Mouse (Mus musculus): Measurements from ENCODE around the gene Btbd35f12.
"Not testable (repeated sequence)": the region's sequence is repeated elsewhere in the genome, so short reads cannot be mapped to it uniquely, and the experiment has no call there.

Btbd35f12 gene

DNA sequence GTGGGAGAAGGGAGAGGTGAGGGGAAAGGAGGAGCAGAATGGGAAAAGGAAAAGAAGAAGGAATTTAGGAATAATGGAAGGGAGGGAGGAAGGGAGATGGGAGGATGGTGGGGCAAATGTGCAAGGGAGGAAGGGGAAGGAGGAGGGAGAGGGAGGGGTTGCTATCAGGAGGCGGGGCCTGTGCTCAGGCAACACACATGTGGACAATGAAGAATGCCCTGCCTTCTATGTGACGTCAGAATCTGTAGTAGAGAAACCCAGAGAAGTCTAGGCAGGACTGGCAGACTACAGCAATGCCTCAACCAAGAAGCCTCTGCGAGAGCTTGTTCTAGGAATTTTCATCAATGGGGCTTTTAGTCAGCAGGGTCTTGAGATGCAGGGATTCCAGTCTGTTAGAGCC is at the start of gene Btbd35f12:
Btbd35f12 (plus strand) TSS at position 301 of the 400 bp plus-strand sequence.
- not testable (repeated sequence) for DNase-seq (ENCODE audit: low spot score in 2 of 2)

DNA sequence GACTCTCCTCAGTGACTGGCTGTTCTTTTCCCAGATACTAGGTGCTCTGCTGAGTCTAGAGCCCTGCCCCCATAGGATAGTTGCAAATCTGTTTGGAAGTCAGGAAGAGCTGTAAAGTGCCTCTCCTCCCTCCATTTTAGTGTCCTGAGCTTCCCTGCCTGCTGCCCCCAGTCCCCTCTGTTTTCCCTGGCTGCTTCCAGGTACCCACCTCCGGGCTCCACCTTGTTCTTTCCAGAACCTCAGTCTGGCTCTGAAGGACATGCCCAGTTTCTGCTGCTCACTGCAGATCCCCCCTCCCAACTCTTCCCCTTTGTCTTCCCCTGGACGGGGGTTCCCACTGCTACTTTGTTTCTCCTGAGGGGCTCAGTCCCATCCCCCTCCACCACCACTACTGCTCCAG is 40.1 kb downstream of the Btbd35f12 start:
- DNase-seq (ENCODE audit: low spot score in 2 of 2), result not testable (repeated sequence)
